Mouse (Mus musculus): ENCODE data around the gene Mrpl55.

DNA sequence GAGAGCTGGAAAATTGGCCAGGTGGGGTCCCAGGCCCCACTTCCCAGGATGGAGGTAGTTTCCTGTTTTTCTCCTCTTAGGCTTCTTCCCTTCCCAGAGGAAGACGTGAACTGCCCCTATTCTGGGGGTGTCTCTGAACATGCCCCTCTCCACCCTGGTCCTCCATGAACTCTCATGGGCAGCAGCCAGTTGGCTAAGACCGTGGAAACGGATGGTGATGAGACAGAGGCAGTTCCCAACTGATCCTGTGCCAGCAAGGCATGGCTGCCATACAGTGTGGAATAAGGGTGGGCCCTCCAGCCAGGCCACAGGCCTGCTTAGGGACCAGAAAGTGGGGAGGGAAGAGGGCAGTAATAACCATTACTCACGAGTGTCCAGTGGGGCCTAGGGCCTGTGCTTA, 31.7 kb upstream of the Mrpl55 start:
- no peak for TF ChIP-seq CTCF (IDR thresholded peaks at IDR 0.05 in 2 of 3, conservative IDR thresholded peaks at IDR 0.05 in 1 of 3; ENCODE audit: control insufficient read depth in 1 of 3, insufficient read depth in 1 of 3, low read depth in 2 of 3, low read length in 3 of 3, poor library complexity in 1 of 3, severe bottlenecking in 1 of 3)
- no peak for TF ChIP-seq MYC (IDR thresholded peaks at IDR 0.05; ENCODE audit: low read depth, low read length)
- TF ChIP-seq POLR2AphosphoS2 (IDR thresholded peaks at IDR 0.05; ENCODE audit: low read length), result no peak
- TF ChIP-seq GABPA (IDR thresholded peaks at IDR 0.05; ENCODE audit: low read depth, low read length), result no peak
- no peak for TF ChIP-seq CHD2 (IDR thresholded peaks at IDR 0.05; ENCODE audit: low read length)
- no peak for TF ChIP-seq POLR2A (IDR thresholded peaks at IDR 0.05; ENCODE audit: control insufficient read depth in 1 of 2, insufficient read depth in 1 of 2, low read depth in 1 of 2, low read length in 2 of 2, poor library complexity in 1 of 2)
- TF ChIP-seq RCOR1 (IDR thresholded peaks at IDR 0.05; ENCODE audit: low read depth, low read length), result no peak
- no peak for TF ChIP-seq MAX (IDR thresholded peaks at IDR 0.05; ENCODE audit: low read length)
- no peak for TF ChIP-seq MAZ (IDR thresholded peaks at IDR 0.05; ENCODE audit: low read depth, low read length)
- TF ChIP-seq JUND (IDR thresholded peaks at IDR 0.05; ENCODE audit: low read depth, low read length), result no peak
- TF ChIP-seq POLR2AphosphoS5 (IDR thresholded peaks at IDR 0.05; ENCODE audit: borderline replicate concordance, low read depth, low read length), result no peak
- no peak for TF ChIP-seq HCFC1 (IDR thresholded peaks at IDR 0.05; ENCODE audit: low read depth, low read length)
- no peak for TF ChIP-seq BHLHE40 (IDR thresholded peaks at IDR 0.05; ENCODE audit: borderline replicate concordance, low read depth, low read length)
- no peak for TF ChIP-seq KAT2A (conservative IDR thresholded peaks at IDR 0.05; ENCODE audit: low read depth, low read length)
